Mouse (Mus musculus) embryonic facial prominence, embryonic 10.5 days (tissue): ENCODE results near the gene Ltv1. TPM values are rescaled to one million over a fixed set of nuclear protein-coding genes. Genes with fewer than 3 reads are reported as not detected.
"Not testable (repeated sequence)": the region's sequence is repeated elsewhere in the genome, so short reads cannot be mapped to it uniquely, and the experiment has no call there.

Experiments used
- DNase-seq: peaks from one replicate; pipeline ENCODE4 v3.0.0-alpha.2; 2017; ENCODE audit warnings: low spot score
- H3K27ac ChIP-seq: fragments of 300-500 bp; sonication (generic); replicated peaks from 2 replicates; pipeline ENCODE4 v1.5.1; 2016; ENCODE audit warnings: mild to moderate bottlenecking
- H3K27me3 ChIP-seq: fragments of 300-500 bp; sonication (generic); replicated peaks from 2 replicates; pipeline ENCODE4 v1.6.1; 2016; ENCODE audit warnings: low read depth, mild to moderate bottlenecking; ENCODE audit not compliant: poor library complexity, severe bottlenecking
- H3K36me3 ChIP-seq: fragments of 300-500 bp; sonication (generic); replicated peaks from 2 replicates; pipeline ENCODE4 v1.6.1; 2016; ENCODE audit warnings: mild to moderate bottlenecking, moderate library complexity
- H3K4me1 ChIP-seq: fragments of 300-500 bp; sonication (generic); 2 replicates; pipeline ENCODE4 v1.6.1; 2016
- H3K4me3 ChIP-seq: fragments of 300-500 bp; sonication (generic); 2 replicates; pipeline ENCODE4 v1.5.1; 2016; ENCODE audit warnings: mild to moderate bottlenecking, moderate library complexity
- H3K9me3 ChIP-seq: fragments of 300-500 bp; sonication (generic); 2 replicates; pipeline ENCODE4 v1.6.1; 2016; ENCODE audit warnings: mild to moderate bottlenecking
- WGBS: fragments of 180-500 bp; shearing (Covaris S2); methylation state at CpG from one replicate; pipeline ENCODE4 v1.1.7; 2016; 5-methylcytosine and 5-hydroxymethylcytosine counted together
- polyA plus RNA-seq: library from polyadenylated mRNA; unstranded; fragments of >200 nt; fragmentation: Nextera tagmentation; extraction: Ambion mirVana; gene quantifications from 2 replicates; pipeline ENCODE4 v1.2.1, GENCODE M21; 2016

Ltv1 gene
- polyA plus RNA-seq, 1 experiment from 2014 or later: 70.9 TPM

DNA sequence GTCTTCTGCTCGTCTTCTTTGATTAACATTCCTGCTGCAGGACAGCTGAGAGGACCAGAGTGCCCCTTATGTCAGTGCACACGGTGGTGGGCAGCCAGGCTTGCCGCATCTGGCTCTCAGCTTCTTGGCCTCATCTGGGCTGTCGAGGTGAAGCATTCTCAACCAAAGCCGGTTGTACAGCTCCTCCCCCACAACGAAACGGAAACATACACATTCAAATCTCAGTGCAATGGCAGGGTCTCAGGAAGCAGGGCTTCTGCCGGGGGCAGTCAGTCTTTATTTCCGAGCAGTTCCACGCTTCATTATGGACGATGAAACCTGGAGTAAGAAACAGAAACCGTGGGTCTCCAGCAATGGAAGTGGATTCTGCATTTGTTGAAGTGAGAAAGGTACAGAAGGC lies 21.0 kb upstream of the Ltv1 start:
- Histone ChIP-seq H3K36me3 (peaks cover 8% of the 10 kb centered on the region; the same call in 1 of the 2 replicates), H3K27me3 (no peaks in the 10 kb centered on the region), H3K9me3 (no peaks in the 10 kb centered on the region), H3K4me1 (peaks cover 15% of the 10 kb centered on the region; the same call in 1 of the 2 replicates), H3K4me3 (no peak overlapping the region), H3K27ac (no peak overlapping the region)
- DNase-seq: no peak
- WGBS: 83% methylated on average over 12 of the region's 12 CpGs

- Histone ChIP-seq H3K4me3 (no peak overlapping the region), H3K4me1 (peaks cover 15% of the 10 kb centered on the region; the same call in 1 of the 2 replicates), H3K27me3 (no peaks in the 10 kb centered on the region), H3K9me3 (no peaks in the 10 kb centered on the region), H3K36me3 (peaks cover 8% of the 10 kb centered on the region; the same call in 1 of the 2 replicates), H3K27ac (no peak overlapping the region)
- WGBS: 81% methylated on average over 6 of the region's 6 CpGs
- DNase-seq: no peak
Observed at GRCm38 (mm10) chr10:13212829-13213228, 19.9 kb upstream of the Ltv1 start.

GRCm38 (mm10) chr10:13212326-13212725 lies 19.4 kb upstream of the Ltv1 start:
- Histone ChIP-seq H3K4me1 (peaks cover 12% of the 10 kb centered on the region; the same call in 1 of the 2 replicates), H3K4me3 (no peak overlapping the region), H3K27me3 (no peaks in the 10 kb centered on the region), H3K27ac (no peak overlapping the region), H3K9me3 (no peaks in the 10 kb centered on the region), H3K36me3 (peaks cover 8% of the 10 kb centered on the region; the same call in 1 of the 2 replicates)
- DNase-seq: no peak
- 79% methylated on average over 9 of the region's 9 CpGs for WGBS

- no peak for DNase-seq
- Histone ChIP-seq H3K9me3 (no peaks in the 10 kb centered on the region), H3K36me3 (peaks cover 8% of the 10 kb centered on the region; the same call in 1 of the 2 replicates), H3K4me3 (no peak overlapping the region), H3K27ac (peak overlapping the region; percentile 25; the same call in 1 of the 2 replicates), H3K27me3 (no peaks in the 10 kb centered on the region), H3K4me1 (peaks cover 12% of the 10 kb centered on the region; the same call in 1 of the 2 replicates)
- 72% methylated on average over 8 of the region's 8 CpGs for WGBS
Observed at GRCm38 (mm10) chr10:13209930-13210637, 17.1 kb upstream of the Ltv1 start.

DNA sequence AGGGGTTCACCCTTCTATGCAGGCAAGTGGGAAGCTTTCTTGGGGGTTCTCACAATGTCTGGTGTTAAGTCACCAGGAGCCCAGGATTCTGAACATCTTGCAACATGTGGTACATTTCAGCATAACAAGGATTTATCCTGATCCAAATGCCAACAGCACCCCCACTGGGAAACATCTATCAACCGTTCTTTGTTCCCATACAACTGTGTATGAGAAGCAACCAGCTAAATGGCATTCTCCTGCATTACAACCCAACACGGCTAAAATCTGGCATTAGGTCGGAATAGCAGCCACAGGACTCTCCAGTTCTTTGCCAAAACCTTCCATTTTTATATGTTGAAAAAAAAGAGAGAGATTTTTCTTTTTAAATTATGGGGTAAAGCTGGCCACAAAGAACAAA lies 16.5 kb upstream of the Ltv1 start:
- H3K27ac ChIP-seq: no peak overlapping the region
- no peak overlapping the region for H3K4me3 ChIP-seq
- WGBS: 74% methylated on average over 3 of the region's 3 CpGs
- peaks cover 8% of the 10 kb centered on the region; the same call in 1 of the 2 replicates for H3K36me3 ChIP-seq
- H3K27me3 ChIP-seq: no peaks in the 10 kb centered on the region
- peaks cover 12% of the 10 kb centered on the region; the same call in 1 of the 2 replicates for H3K4me1 ChIP-seq
- no peak for DNase-seq
- H3K9me3 ChIP-seq: no peaks in the 10 kb centered on the region

GRCm38 (mm10) chr10:13209061-13209460 lies 16.1 kb upstream of the Ltv1 start:
- no peaks in the 10 kb centered on the region for H3K27me3 ChIP-seq
- 94% methylated on average over 4 of the region's 4 CpGs for WGBS

GRCm38 (mm10) chr10:13201741-13202293 lies 8.8 kb upstream of the Ltv1 start:
- H3K4me1 ChIP-seq: no peaks in the 10 kb centered on the region
- no peak for DNase-seq
- no peak overlapping the region for H3K27ac ChIP-seq
- WGBS: 94% methylated on average over 6 of the region's 6 CpGs
- H3K9me3 ChIP-seq: no peaks in the 10 kb centered on the region
- H3K36me3 ChIP-seq: no peaks in the 10 kb centered on the region
- H3K4me3 ChIP-seq: no peak overlapping the region
- H3K27me3 ChIP-seq: no peaks in the 10 kb centered on the region

More at GRCm38 (mm10) chr10:13209061-13209460, 16.1 kb upstream of the Ltv1 start:
- peaks cover 4% of the 10 kb centered on the region; the same call in 1 of the 2 replicates for H3K36me3 ChIP-seq
- DNase-seq: no peak
- no peak overlapping the region for H3K4me3 ChIP-seq
- no peak overlapping the region for H3K27ac ChIP-seq
- H3K9me3 ChIP-seq: no peaks in the 10 kb centered on the region
- H3K4me1 ChIP-seq: peaks cover 12% of the 10 kb centered on the region; the same call in 1 of the 2 replicates

GRCm38 (mm10) chr10:13200862-13201261 lies 7.9 kb upstream of the Ltv1 start:
- WGBS: 89% methylated on average over 3 of the region's 3 CpGs
- DNase-seq: no peak
- Histone ChIP-seq H3K27ac (no peak overlapping the region), H3K9me3 (no peaks in the 10 kb centered on the region), H3K4me1 (no peaks in the 10 kb centered on the region), H3K4me3 (no peak overlapping the region), H3K36me3 (no peaks in the 10 kb centered on the region), H3K27me3 (no peaks in the 10 kb centered on the region)

DNA sequence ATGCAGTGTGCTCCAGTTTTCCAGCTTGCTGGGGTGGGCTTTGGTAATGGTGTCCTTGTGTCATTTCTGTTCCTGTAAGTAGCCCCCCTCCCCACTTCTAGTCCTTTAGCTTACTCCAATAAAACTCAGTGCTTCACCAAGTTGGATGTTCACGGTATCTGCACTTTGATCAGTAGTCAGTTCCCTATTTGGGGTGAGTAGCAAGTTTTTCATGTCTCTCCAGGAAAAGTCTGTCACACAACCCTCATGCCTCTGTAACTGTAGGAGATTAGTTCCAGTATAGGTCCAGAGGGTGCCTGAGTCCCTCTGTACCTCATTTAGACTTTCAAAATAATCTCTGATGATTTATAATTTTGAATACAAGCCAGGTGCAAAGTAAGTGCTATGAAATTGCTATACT lies 6.3 kb upstream of the Ltv1 start:
- WGBS: 87% methylated on average over 1 of the region's 1 CpGs
- H3K27me3 ChIP-seq: no peaks in the 10 kb centered on the region
- no peak for DNase-seq
- H3K36me3 ChIP-seq: no peaks in the 10 kb centered on the region
- H3K9me3 ChIP-seq: no peaks in the 10 kb centered on the region
- no peaks in the 10 kb centered on the region for H3K4me1 ChIP-seq
- no peak overlapping the region for H3K27ac ChIP-seq
- H3K4me3 ChIP-seq: no peak overlapping the region

DNA sequence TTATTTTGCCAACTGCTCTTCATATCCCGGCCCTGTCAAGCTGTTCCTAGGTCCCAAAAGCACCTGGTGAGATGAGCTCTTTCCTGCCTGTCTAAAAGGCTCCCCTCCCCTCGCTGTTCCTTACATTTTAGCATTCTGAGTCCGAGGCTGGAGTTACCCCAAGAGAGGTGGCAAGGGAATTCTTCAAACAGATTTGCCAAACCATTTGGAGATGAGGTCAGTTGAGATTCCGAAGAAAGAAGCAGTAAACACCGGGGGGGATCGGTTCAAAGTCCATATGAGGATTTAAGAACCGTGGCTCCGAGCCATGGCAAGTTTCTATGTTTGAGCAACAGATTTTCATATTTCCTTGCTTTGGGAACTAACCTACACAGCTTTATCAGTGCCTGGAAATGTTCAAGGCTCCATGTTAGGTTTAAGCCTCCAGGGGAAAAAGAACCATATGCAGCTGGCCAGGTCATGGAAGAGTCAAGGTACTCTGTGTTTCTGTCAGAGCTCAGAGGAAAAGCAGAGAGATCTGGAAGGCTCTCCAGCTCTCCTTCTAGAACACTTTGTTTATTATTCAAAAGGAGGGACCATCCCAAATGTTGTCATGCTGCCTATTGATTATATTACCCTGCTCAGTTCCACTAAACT lies 4.0 kb upstream of the Ltv1 start:
- no peak for DNase-seq
- H3K36me3 ChIP-seq: no peaks in the 10 kb centered on the region
- WGBS: 79% methylated on average over 8 of the region's 8 CpGs
- H3K9me3 ChIP-seq: no peaks in the 10 kb centered on the region
- H3K27ac ChIP-seq: no peak overlapping the region
- no peaks in the 10 kb centered on the region for H3K27me3 ChIP-seq
- H3K4me1 ChIP-seq: peaks cover 6% of the 10 kb centered on the region
- H3K4me3 ChIP-seq: no peak overlapping the region

GRCm38 (mm10) chr10:13193496-13193895 lies 528 bp upstream of the Ltv1 start:
- not testable (repeated sequence) for H3K27me3 ChIP-seq, H3K9me3 ChIP-seq, H3K27ac ChIP-seq, DNase-seq, H3K4me1 ChIP-seq
- WGBS: 84% methylated on average over 7 of the region's 7 CpGs
- Histone ChIP-seq H3K4me3 (peak overlapping the region; percentile 97), H3K36me3 (peaks cover 31% of the 10 kb centered on the region)

DNA sequence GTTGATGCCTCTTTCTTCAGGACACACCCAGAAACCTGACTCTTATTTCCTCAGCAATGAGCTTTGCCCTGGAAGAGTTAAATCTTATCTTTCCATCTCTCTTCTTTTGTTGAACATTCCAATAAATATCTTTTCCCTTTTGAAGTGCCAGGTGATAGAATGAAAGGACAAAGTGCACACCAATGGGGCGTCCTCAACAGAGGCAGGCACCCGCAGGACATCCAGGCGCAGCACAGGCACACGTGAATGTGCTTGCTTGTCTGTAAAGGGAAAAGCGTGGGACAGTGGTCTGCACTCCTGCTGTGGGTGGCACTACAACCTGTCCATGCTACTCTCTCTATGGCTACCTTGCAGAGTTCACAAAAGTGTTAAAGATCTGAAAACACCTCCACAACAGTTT lies 3.1 kb downstream of the Ltv1 start:
- H3K27me3 ChIP-seq: no peaks in the 10 kb centered on the region
- H3K36me3 ChIP-seq: peaks cover 66% of the 10 kb centered on the region
- no peak for DNase-seq
- H3K27ac ChIP-seq: no peak overlapping the region
- H3K9me3 ChIP-seq: no peaks in the 10 kb centered on the region
- 92% methylated on average over 5 of the region's 5 CpGs for WGBS
- H3K4me3 ChIP-seq: no peak overlapping the region
- H3K4me1 ChIP-seq: peaks cover 7% of the 10 kb centered on the region
